Mouse (Mus musculus): ENCODE measurements around the gene Noc4l. TPM values are rescaled to one million over a fixed set of nuclear protein-coding genes. Genes with fewer than 3 reads are reported as not detected.
A peak's percentile ranks its signal among the peaks of the same experiment; 100 is the strongest.

Gene Noc4l
- total and polyA plus RNA-seq, 2 experiments from 2014 or later: 43.9 to 48.7 TPM

DNA sequence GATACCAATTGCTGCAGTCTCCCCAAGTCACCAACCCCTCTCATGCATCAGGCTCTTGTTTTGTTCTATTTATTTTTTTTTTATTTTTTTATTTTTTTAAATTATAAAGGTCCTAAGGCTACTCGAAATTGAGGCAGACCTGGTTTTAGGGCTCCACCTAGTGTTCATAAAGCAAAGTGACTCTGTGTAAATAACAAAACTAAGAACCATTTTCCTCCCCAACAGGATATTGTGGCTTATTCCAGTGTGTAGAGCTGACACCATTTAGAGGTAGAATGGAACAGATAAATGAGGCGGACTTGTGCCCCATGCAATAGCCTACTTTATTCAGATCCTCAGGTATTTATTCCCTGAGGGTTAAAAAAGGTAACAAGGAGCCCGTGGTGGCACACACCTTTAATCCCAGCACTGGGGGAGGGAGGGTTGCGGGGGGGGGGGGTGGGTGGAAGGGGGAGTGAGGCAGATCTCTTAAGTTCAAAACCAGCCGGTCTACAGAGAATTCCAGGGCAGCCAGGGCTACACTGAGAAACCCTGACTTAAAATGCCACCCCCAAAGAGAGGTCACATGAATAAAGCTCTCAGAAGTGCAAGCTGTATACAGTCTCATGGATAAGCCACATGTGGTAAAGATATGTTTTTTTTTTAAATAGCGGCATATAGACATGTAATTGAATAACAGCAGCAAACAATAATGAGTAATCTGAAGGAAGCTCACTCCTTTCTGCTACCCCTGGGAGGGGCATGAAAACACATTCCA, 17.1 kb downstream of the Noc4l start:
- Histone ChIP-seq H3K9ac (replicated peaks; ENCODE audit: low read length, poor library complexity, severe bottlenecking) (no peak overlapping the region), H3K4me2 (ENCODE audit: low read depth, low read length, poor library complexity, severe bottlenecking) (no peak overlapping the region), H3K27ac (ENCODE audit: low read depth, low read length) (no peak overlapping the region), H3K36me3 (ENCODE audit: insufficient read depth, low read length) (no peaks in the 10 kb centered on the region), H3K27me3 (ENCODE audit: insufficient read depth, low read length) (no peaks in the 10 kb centered on the region), H3K4me3 (ENCODE audit: low read depth, low read length) (no peak overlapping the region), H3K4me1 (ENCODE audit: insufficient read depth, low read length) (no peaks in the 10 kb centered on the region), H3K9me3 (ENCODE audit: low read length) (no peaks in the 10 kb centered on the region)
- DNase-seq (ENCODE audit: low spot score) (peak; percentile 73), ATAC-seq (ENCODE audit: low FRiP score) (no peak)
- peak; percentile 84 for TF ChIP-seq CTCF (IDR thresholded peaks at IDR 0.05)
- 38% methylated on average over 6 of the region's 6 CpGs for WGBS

DNA sequence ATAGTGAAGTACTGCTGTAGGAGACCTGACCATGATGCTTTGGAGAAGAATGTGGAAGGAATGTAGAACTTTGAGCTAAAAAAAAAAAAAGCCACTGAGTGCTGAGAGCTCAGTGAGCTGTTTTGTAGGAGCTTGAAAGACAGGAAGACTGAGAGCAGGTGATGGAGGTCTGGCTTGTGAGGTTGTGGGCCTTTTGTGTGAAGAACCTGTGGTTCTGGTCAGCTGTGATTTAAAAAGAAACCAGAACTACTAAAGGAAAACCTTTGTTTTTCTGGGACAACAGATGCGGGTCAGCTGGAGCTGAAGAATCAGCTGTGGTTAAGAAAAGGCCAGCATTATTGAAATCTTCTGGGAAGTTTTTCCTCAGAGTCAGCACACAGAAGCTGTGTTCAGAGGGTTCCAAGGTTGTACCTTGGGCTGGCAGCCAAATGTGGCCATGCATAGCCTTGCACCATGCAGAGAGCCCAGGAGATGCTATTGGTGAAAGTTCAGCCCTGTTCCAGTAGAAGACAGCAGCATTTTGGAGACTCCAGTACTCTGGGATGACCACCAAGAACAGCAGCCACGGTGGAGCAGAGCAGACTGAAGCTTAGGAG, 23.6 kb downstream of the Noc4l start:
- H3K4me1 ChIP-seq (ENCODE audit: insufficient read depth, low read length): no peaks in the 10 kb centered on the region
- H3K9me3 ChIP-seq (ENCODE audit: low read length): no peaks in the 10 kb centered on the region
- H3K36me3 ChIP-seq (ENCODE audit: insufficient read depth, low read length): no peaks in the 10 kb centered on the region
- TF ChIP-seq CTCF (IDR thresholded peaks at IDR 0.05): no peak
- no peaks in the 10 kb centered on the region for H3K27me3 ChIP-seq (ENCODE audit: insufficient read depth, low read length)
- ATAC-seq (ENCODE audit: low FRiP score) (no peak), DNase-seq (ENCODE audit: low spot score) (no peak)
- WGBS: 75% methylated on average over 2 of the region's 2 CpGs
- no peak overlapping the region for H3K27ac ChIP-seq (ENCODE audit: low read depth, low read length)
- no peak overlapping the region for H3K4me2 ChIP-seq (ENCODE audit: low read depth, low read length, poor library complexity, severe bottlenecking)
- no peak overlapping the region for H3K4me3 ChIP-seq (ENCODE audit: low read depth, low read length)
- H3K9ac ChIP-seq (replicated peaks; ENCODE audit: low read length, poor library complexity, severe bottlenecking): no peak overlapping the region

DNA sequence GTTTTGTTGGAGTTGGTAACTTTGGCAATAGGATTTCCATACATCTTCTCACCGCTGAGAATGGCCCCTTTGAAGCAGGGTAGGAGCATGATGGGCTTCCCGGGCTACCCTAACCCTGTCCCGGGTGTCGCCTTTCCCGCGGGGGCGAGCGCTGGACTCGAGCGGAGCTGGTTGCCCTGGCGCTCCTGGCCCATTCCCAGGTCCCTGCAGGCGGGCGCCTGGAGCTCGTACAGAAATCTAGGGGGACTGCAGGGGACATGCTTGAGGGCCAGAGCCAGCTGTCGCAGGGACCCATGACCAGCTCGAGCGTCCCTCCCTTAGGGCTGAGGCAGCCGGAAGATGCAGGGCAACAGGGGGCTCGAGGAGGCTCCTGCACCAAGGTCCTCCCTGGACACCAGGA, 25.1 kb downstream of the Noc4l start:
- WGBS: 23% methylated on average over 19 of the region's 19 CpGs
- Histone ChIP-seq H3K9me3 (ENCODE audit: low read length) (no peaks in the 10 kb centered on the region), H3K27ac (ENCODE audit: low read depth, low read length) (no peak overlapping the region), H3K4me1 (ENCODE audit: insufficient read depth, low read length) (no peaks in the 10 kb centered on the region), H3K9ac (replicated peaks; ENCODE audit: low read length, poor library complexity, severe bottlenecking) (no peak overlapping the region), H3K4me2 (ENCODE audit: low read depth, low read length, poor library complexity, severe bottlenecking) (peak overlapping the region; percentile 28), H3K4me3 (ENCODE audit: low read depth, low read length) (no peak overlapping the region), H3K36me3 (ENCODE audit: insufficient read depth, low read length) (no peaks in the 10 kb centered on the region), H3K27me3 (ENCODE audit: insufficient read depth, low read length) (no peaks in the 10 kb centered on the region)
- no peak for TF ChIP-seq CTCF (IDR thresholded peaks at IDR 0.05)
- DNase-seq (ENCODE audit: low spot score) (no peak), ATAC-seq (ENCODE audit: low FRiP score) (no peak)

DNA sequence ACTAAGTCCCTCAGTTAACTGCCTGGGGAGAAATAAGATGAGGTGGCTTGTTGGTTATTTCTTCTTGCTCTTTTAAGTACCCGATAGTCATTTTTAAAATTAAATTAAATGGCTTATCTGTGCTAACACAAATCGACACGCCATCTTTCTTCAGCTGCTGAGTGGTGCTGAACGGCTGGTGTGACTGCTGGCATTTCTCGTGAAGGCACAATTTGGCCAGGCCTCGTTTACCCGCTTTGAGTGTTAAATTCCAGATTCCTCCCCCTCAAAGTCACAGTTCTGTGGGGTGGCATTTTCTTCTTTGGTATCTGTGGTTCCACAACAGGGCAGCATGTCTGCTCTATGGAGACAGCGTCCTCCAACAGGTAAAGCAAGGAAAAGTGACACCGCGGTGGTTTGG, 25.9 kb downstream of the Noc4l start:
- WGBS: 71% methylated on average over 10 of the region's 10 CpGs
- no peaks in the 10 kb centered on the region for H3K9me3 ChIP-seq (ENCODE audit: low read length)
- no peak overlapping the region for H3K9ac ChIP-seq (replicated peaks; ENCODE audit: low read length, poor library complexity, severe bottlenecking)
- H3K4me2 ChIP-seq (ENCODE audit: low read depth, low read length, poor library complexity, severe bottlenecking): no peak overlapping the region
- H3K4me3 ChIP-seq (ENCODE audit: low read depth, low read length): no peak overlapping the region
- no peak for DNase-seq (ENCODE audit: low spot score)
- no peak for TF ChIP-seq CTCF (IDR thresholded peaks at IDR 0.05)
- ATAC-seq (ENCODE audit: low FRiP score): no peak
- H3K36me3 ChIP-seq (ENCODE audit: insufficient read depth, low read length): no peaks in the 10 kb centered on the region
- H3K27ac ChIP-seq (ENCODE audit: low read depth, low read length): no peak overlapping the region
- H3K4me1 ChIP-seq (ENCODE audit: insufficient read depth, low read length): no peaks in the 10 kb centered on the region
- H3K27me3 ChIP-seq (ENCODE audit: insufficient read depth, low read length): no peaks in the 10 kb centered on the region

DNA sequence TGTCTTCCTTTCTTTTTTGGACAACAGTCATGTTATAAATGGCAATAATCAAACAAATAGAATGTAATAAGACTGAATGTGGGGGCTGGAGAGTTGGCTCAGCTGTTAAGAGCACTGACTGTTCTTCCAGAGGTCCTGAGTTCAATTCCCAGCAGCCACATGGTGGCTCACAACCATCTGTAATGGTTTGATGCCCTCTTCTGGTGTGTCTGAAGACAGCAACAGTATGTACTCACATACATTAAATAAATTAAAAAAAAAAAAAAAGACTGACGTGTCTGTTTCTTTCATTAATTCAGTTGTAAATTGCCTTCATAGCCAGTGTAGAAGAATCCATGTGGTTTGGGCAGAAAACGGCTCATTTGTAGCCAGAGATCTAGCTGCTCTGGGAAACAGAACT, 28.9 kb downstream of the Noc4l start:
- H3K9ac ChIP-seq (replicated peaks; ENCODE audit: low read length, poor library complexity, severe bottlenecking): no peak overlapping the region
- peaks cover 11% of the 10 kb centered on the region; the same call in 1 of the 2 replicates for H3K36me3 ChIP-seq (ENCODE audit: insufficient read depth, low read length)
- ATAC-seq (ENCODE audit: low FRiP score) (no peak), DNase-seq (ENCODE audit: low spot score) (no peak)
- H3K4me1 ChIP-seq (ENCODE audit: insufficient read depth, low read length): no peaks in the 10 kb centered on the region
- no peak overlapping the region for H3K27ac ChIP-seq (ENCODE audit: low read depth, low read length)
- no peak overlapping the region for H3K4me3 ChIP-seq (ENCODE audit: low read depth, low read length)
- 75% methylated on average over 2 of the region's 2 CpGs for WGBS
- no peak overlapping the region for H3K4me2 ChIP-seq (ENCODE audit: low read depth, low read length, poor library complexity, severe bottlenecking)
- TF ChIP-seq CTCF (IDR thresholded peaks at IDR 0.05): peak; percentile 23; the same call in 1 of the 2 replicates
- H3K27me3 ChIP-seq (ENCODE audit: insufficient read depth, low read length): no peaks in the 10 kb centered on the region
- H3K9me3 ChIP-seq (ENCODE audit: low read length): no peaks in the 10 kb centered on the region

DNA sequence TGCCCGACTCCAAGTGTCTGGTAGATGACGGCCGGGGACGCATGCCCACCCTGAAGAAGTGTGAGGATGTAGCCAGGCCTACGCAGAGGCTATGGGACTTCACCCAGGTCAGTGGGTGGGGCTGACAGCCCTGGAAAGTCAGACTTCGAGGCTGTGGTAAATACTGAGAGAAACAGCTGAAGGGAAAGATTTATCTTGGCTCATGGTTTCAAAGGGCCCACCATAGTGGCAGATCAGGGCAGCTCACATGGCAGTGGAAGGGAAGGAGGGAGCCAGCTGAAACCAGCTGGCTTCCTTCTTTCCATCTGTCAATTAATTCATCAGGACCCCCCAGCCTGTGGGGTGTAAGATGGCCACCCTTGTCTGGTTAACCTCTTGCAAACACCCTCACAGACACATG, 34.0 kb downstream of the Noc4l start:
- 86% methylated on average over 6 of the region's 6 CpGs for WGBS
- DNase-seq (ENCODE audit: low spot score): no peak
- Histone ChIP-seq H3K9me3 (ENCODE audit: low read length) (no peaks in the 10 kb centered on the region), H3K27me3 (ENCODE audit: insufficient read depth, low read length) (no peaks in the 10 kb centered on the region), H3K36me3 (ENCODE audit: insufficient read depth, low read length) (peaks cover 33% of the 10 kb centered on the region), H3K27ac (ENCODE audit: low read depth, low read length) (no peak overlapping the region), H3K4me1 (ENCODE audit: insufficient read depth, low read length) (no peaks in the 10 kb centered on the region), H3K4me2 (ENCODE audit: low read depth, low read length, poor library complexity, severe bottlenecking) (no peak overlapping the region), H3K9ac (replicated peaks; ENCODE audit: low read length, poor library complexity, severe bottlenecking) (no peak overlapping the region), H3K4me3 (ENCODE audit: low read depth, low read length) (no peak overlapping the region)
- TF ChIP-seq CTCF (IDR thresholded peaks at IDR 0.05): no peak
- no peak for ATAC-seq (ENCODE audit: low FRiP score)

All from midbrain, postnatal 0 days (tissue).